Mouse (Mus musculus) stomach, embryonic 15.5 days (tissue): ENCODE results near the gene Eef1akmt1. TPM values are rescaled to one million over a fixed set of nuclear protein-coding genes. Genes with fewer than 3 reads are reported as not detected.
A peak's percentile ranks its signal among the peaks of the same experiment; 100 is the strongest.

Experiments
- ATAC-seq: fragments of 200-750 bp; cut with Nextera tagmentation; 2 replicates; pipeline ENCODE4 v1.8.0; 2017; ENCODE audit warnings: low read depth, moderate number of reproducible peaks, moderate TSS enrichment; ENCODE audit not compliant: insufficient read depth, low FRiP score
- H3K27ac ChIP-seq: fragments of 300-500 bp; sonication (generic); 2 replicates; pipeline ENCODE4 v1.5.1; 2015; ENCODE audit warnings: mild to moderate bottlenecking, inconsistent platforms
- H3K27me3 ChIP-seq: fragments of 300-500 bp; sonication (generic); replicated peaks from 2 replicates; pipeline ENCODE4 v1.6.1; 2015; ENCODE audit warnings: inconsistent platforms
- H3K36me3 ChIP-seq: fragments of 300-500 bp; sonication (generic); 2 replicates; pipeline ENCODE4 v1.6.1; 2015; ENCODE audit warnings: inconsistent platforms
- H3K4me1 ChIP-seq: fragments of 300-500 bp; sonication (generic); 2 replicates; pipeline ENCODE4 v1.6.1; 2015; ENCODE audit warnings: inconsistent platforms
- H3K4me2 ChIP-seq: fragments of 300-500 bp; sonication (generic); 2 replicates; pipeline ENCODE4 v1.6.1; 2015; ENCODE audit warnings: mild to moderate bottlenecking, inconsistent platforms
- H3K4me3 ChIP-seq: fragments of 300-500 bp; sonication (generic); replicated peaks from 2 replicates; pipeline ENCODE4 v1.5.1; 2015; ENCODE audit warnings: inconsistent platforms
- H3K9ac ChIP-seq: fragments of 300-500 bp; sonication (generic); 2 replicates; pipeline ENCODE4 v1.6.1; 2015; ENCODE audit warnings: inconsistent platforms
- H3K9me3 ChIP-seq: fragments of 300-500 bp; sonication (generic); 2 replicates; pipeline ENCODE4 v1.6.1; 2016; ENCODE audit warnings: inconsistent platforms
- WGBS: fragments of 180-500 bp; shearing (Covaris S2); methylation state at CpG from one replicate; pipeline ENCODE4 v1.1.7; 2015; 5-methylcytosine and 5-hydroxymethylcytosine counted together
- polyA plus RNA-seq: library from polyadenylated mRNA; unstranded; fragments of >200 nt; fragmentation: Nextera tagmentation; extraction: Ambion mirVana; gene quantifications from 2 replicates; pipeline ENCODE4 v1.2.1, GENCODE M21; 2015

Eef1akmt1 gene
- polyA plus RNA-seq, 1 experiment from 2014 or later = 89.0 TPM

DNA sequence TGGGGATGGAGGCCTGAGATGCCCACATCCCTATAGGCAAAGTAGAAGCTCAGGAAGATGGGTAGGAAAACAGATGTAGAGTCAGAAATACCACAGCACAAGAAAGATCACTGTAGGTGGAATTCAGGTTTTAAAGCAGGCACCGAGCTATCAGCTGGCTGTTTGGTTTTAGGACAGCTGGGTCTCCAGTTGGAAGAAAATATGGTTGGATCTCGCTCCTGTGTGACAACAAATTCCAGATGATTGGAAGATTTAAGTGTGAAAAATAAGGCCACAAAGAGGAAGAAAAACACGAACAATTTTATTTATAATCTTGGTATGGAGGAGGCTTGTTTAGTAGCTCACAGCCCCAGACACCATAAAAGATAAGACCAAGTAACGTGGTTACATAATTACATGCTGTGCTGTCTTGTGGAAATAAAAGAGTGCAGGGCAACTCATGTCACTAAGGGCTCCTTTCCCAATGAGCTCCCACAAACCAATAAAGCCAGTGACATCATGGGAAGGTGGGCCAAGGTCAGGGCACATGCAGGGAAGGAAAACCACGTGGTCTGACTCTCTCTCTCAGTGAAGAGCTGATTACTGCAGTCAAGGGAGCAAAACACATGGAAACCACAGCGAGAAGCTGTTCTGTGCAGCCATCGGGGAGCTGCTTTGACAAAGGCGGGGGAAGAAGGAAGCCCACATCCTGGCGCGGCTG is 42.2 kb downstream of the Eef1akmt1 start:
- no peaks in the 10 kb centered on the region for H3K9me3 ChIP-seq
- H3K4me2 ChIP-seq = no peak overlapping the region
- no peak overlapping the region for H3K4me3 ChIP-seq
- H3K27me3 ChIP-seq = no peaks in the 10 kb centered on the region
- H3K36me3 ChIP-seq = no peaks in the 10 kb centered on the region
- WGBS = 60% methylated on average over 10 of the region's 10 CpGs
- H3K9ac ChIP-seq = no peak overlapping the region
- H3K27ac ChIP-seq = no peak overlapping the region
- H3K4me1 ChIP-seq = peaks cover 10% of the 10 kb centered on the region; the same call in 1 of the 2 replicates
- no peak for ATAC-seq

DNA sequence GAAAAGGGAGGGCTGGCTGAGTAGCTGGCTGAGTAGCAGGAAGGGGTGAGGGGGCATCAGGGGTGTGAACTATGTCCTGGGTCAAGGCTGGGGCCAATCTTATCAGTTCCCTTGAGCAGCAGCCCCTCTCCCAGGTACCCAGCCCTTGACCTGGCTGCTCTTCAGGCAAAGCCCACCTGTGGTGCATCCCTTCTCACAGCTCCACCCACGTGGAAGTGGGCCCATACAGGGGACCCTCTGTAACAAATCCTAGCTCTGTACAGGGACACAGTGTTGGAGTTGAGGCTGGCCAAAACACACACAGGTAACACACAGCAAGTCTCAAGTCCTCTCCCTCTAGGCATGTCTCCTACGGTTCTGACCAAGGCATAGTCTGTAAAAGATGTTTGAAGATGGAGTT is 43.8 kb downstream of the Eef1akmt1 start:
- 46% methylated on average over 2 of the region's 2 CpGs for WGBS
- Histone ChIP-seq H3K4me2 (no peak overlapping the region), H3K27me3 (no peaks in the 10 kb centered on the region), H3K27ac (no peak overlapping the region), H3K9me3 (no peaks in the 10 kb centered on the region), H3K36me3 (no peaks in the 10 kb centered on the region), H3K4me1 (0 out of 2 replicates have a peak, but pooled peaks cover 5% of the 10 kb centered on the region), H3K4me3 (no peak overlapping the region), H3K9ac (no peak overlapping the region)
- no peak for ATAC-seq

DNA sequence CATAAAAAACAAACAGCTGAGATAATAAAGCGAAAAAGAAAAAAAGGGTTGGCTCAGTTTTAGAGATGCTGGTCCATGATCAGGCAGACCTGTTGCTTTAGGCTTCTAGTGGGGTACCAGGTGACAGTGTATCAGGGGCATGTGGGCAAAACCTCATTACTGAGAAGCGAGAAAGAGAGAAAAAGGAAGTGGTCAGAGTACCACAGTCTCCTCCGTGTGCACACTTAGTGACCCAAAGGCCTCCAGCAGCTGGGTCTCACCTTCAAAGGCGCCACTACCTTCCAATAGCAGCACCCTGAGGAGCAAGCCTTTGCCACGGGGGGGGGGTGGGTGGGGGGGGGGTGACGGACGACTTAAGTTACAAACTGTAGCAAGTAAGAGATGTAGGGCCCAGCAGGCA is 44.3 kb downstream of the Eef1akmt1 start:
- 0 out of 2 replicates have a peak, but pooled peaks cover 5% of the 10 kb centered on the region for H3K4me1 ChIP-seq
- H3K27ac ChIP-seq = no peak overlapping the region
- no peak overlapping the region for H3K4me2 ChIP-seq
- no peak overlapping the region for H3K4me3 ChIP-seq
- H3K36me3 ChIP-seq = no peaks in the 10 kb centered on the region
- H3K9me3 ChIP-seq = no peaks in the 10 kb centered on the region
- H3K27me3 ChIP-seq = no peaks in the 10 kb centered on the region
- no peak for ATAC-seq
- 42% methylated on average over 7 of the region's 7 CpGs for WGBS
- H3K9ac ChIP-seq = no peak overlapping the region

DNA sequence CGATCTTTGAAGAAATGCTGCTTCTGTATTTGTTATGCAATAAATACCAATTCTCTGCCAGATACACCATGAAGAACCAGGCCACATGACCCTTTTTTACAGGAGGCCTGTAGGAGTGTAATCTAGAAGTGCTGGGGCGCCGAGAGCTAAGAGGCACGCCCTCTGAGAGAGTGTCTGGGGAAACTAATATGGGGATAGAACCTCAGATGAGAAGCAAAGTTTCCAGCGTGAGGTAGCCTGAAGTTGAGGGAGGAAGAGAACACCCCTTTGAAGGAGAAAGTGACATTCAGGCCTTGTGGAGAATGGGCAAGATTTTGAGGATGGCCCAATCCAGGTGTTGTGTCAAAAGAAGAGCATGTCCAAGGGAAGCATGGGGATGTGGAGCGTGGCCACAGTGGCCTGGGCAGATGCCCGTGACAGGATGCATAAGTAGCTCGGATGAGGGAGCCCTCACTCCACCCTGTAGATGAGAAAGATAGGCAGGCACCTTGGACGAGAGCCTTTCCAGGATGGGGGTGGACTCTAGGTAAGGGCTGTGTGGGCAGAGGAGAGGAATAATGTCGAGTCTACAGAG is 45.3 kb downstream of the Eef1akmt1 start:
- 52% methylated on average over 10 of the region's 10 CpGs for WGBS
- Histone ChIP-seq H3K4me2 (peak overlapping the region; percentile 95), H3K4me3 (peak overlapping the region; percentile 79), H3K4me1 (0 out of 2 replicates have a peak, but pooled peaks cover 5% of the 10 kb centered on the region), H3K27me3 (no peaks in the 10 kb centered on the region), H3K36me3 (no peaks in the 10 kb centered on the region), H3K9ac (no peak overlapping the region), H3K27ac (no peak overlapping the region), H3K9me3 (no peaks in the 10 kb centered on the region)
- ATAC-seq = no peak

DNA sequence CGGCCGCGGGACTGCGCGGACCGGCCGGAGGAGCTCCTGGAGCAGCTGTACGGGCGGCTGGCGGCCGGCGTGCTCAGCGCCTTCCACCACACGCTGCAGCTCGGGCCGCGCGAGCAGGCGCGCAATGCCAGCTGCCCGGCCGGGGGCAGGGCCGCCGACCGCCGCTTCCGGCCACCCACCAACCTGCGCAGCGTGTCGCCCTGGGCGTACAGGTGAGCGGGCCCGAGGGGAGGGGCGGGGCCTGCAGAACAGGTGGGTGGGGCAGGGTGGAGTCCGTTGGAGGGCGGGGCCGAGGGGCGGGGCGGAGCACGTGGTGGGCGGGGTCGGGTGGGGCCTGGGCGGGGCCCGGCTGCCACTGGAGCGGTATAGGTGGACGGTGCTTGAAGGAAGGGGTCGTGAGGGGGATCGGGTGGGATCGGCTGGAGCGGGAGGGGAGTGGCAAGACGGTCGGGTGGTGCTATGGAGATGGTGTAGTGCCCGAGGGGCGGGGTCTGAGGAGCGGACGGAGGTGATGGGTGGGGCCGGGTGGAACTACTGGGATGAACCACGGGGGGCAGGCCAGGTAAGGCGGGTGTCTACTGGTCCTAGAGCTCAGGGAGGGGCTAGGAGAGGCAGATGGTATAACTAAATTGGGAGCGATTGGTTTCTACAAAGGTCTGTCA is 45.9 kb downstream of the Eef1akmt1 start:
- WGBS = 2% methylated on average over 48 of the region's 60 CpGs
- Histone ChIP-seq H3K4me2 (peak overlapping the region; percentile 95), H3K27me3 (no peaks in the 10 kb centered on the region), H3K9ac (peak overlapping the region; percentile 61), H3K27ac (peak overlapping the region; percentile 73), H3K4me1 (0 out of 2 replicates have a peak, but pooled peaks cover 5% of the 10 kb centered on the region), H3K9me3 (no peaks in the 10 kb centered on the region), H3K36me3 (no peaks in the 10 kb centered on the region), H3K4me3 (peak overlapping the region; percentile 79)
- peak; percentile 85 for ATAC-seq

DNA sequence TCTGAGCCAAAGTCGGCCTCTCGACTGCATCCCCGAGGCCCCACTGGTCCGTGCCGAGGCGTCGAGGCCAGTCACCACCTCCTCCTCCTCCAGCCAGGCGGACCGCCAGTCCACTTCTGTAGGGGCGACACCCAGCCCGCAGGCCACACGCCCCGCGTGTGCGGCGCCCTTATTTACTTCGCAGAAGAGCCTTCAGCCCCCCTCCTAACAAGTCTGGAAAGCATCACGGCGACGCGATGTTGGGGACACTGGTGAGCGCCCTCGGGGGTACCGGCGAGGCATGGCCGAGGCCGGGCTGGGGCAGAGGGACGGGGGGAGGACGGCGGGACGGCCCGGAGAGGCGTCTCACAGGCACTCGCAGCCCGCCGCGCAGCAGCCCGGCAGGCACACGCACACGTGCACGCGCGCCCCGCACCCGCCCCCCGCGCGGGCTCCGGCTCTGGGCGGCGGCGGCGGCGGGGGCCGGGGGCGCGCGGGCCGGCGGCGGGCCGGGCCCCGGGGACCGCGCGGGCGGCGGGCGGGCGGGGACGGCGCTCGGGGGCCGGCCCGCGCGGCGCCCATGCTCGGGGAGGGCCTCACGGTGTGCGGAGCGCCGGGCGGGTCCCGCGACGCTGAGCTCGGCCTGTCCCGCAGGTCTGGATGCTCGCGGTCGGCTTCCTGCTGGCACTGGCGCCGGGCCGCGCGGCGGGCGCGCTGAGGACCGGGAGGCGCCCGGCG is 46.6 kb downstream of the Eef1akmt1 start, which contains the start of gene Il17d:
Il17d (plus strand) TSS at position 107 of the 717 bp plus-strand sequence.
- ATAC-seq = peak; percentile 32
- Histone ChIP-seq H3K4me3 (peak within 1 kb of the TSS; percentile 79), H3K9ac (peak within 1 kb of the TSS; percentile 61), H3K27me3 (no peaks in the 10 kb centered on the region), H3K27ac (peak within 1 kb of the TSS; percentile 73), H3K4me2 (peak within 1 kb of the TSS; percentile 95), H3K9me3 (no peaks in the 10 kb centered on the region), H3K4me1 (0 out of 2 replicates have a peak, but pooled peaks cover 5% of the 10 kb centered on the region), H3K36me3 (no peaks in the 10 kb centered on the region)
- WGBS = under 1% methylated on average over 62 of the region's 104 CpGs

DNA sequence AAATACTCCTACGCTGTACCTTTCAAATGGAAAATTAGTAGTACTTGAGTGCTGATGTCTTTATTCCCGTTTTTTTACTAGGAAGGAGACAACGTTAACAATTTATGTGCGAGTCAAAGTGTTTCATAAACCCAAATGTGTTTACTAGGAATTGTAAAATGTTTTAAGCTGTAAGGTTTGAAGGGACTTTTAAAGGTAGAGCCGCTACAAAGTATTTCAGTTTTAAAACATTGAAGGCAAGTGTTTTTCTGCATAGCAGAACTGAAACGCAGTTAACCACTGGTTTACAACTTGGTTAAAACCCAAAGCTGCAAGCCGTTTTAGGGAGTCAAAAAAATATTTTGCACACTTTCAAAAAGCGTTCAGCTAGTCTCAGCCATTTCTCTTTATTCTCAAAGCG is 47.6 kb downstream of the Eef1akmt1 start:
- Histone ChIP-seq H3K27ac (no peak overlapping the region), H3K4me1 (0 out of 2 replicates have a peak, but pooled peaks cover 5% of the 10 kb centered on the region), H3K9me3 (no peaks in the 10 kb centered on the region), H3K36me3 (no peaks in the 10 kb centered on the region), H3K9ac (no peak overlapping the region), H3K27me3 (no peaks in the 10 kb centered on the region), H3K4me3 (0 out of 2 replicates have a peak overlapping the region, but pooled peaks have one; percentile 79), H3K4me2 (peak overlapping the region; percentile 95)
- ATAC-seq = no peak
- 85% methylated on average over 9 of the region's 9 CpGs for WGBS

DNA sequence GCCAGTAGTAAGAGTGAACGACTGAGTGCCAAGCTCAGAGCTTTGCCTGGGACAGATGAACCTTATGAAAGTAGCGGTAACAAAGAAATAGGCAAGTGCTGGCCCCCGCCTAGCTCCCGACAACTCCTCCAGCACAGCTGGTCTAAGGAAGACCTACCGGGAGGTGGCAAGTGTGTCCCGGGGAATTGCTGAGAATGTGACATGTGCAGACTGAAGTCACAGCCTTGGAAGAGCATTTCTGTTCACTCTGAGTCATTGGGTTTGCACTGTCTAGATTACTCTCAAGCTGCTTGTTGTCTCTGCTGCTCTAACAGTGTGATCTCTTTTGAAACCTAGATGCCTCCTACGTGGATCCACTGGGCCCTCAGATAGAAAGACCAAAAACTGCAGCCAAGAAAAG is 54.4 kb downstream of the Eef1akmt1 start:
- no peak overlapping the region for H3K4me2 ChIP-seq
- H3K4me1 ChIP-seq = no peaks in the 10 kb centered on the region
- H3K4me3 ChIP-seq = no peak overlapping the region
- no peak overlapping the region for H3K9ac ChIP-seq
- 87% methylated on average over 7 of the region's 7 CpGs for WGBS
- ATAC-seq = no peak
- H3K36me3 ChIP-seq = no peaks in the 10 kb centered on the region
- no peak overlapping the region for H3K27ac ChIP-seq
- H3K27me3 ChIP-seq = no peaks in the 10 kb centered on the region
- no peaks in the 10 kb centered on the region for H3K9me3 ChIP-seq

DNA sequence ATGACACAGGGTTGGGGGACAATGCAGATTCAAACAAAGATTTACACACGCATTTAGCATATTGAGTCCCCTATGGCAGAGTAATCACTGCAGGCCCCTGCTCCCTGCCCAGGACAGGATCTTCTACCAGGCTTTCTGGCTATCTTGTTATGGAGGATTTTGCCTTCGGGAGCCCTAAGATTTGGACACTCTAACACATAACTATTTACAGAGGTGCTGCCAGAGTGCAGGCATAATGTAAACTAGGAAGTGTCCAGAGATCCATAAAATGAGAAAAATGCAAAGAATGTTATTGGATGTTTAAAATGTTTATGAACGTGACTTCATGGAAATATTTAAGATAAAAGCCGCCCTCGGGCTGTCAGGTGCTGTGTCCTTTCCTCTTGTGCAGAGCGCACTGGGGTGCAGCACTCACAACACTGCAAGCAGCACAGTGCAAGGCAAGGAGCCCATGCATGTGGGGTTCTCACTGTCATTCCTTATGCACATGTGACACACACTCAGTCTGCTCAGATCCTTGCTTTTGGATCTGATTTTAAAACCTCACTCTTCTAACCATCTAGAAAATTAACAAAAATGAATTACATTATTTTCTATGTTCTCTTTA is 56.2 kb downstream of the Eef1akmt1 start:
- WGBS = 35% methylated on average over 6 of the region's 6 CpGs
- Histone ChIP-seq H3K36me3 (no peaks in the 10 kb centered on the region), H3K27ac (no peak overlapping the region), H3K4me3 (no peak overlapping the region), H3K4me2 (no peak overlapping the region), H3K27me3 (no peaks in the 10 kb centered on the region), H3K4me1 (no peaks in the 10 kb centered on the region), H3K9me3 (no peaks in the 10 kb centered on the region), H3K9ac (no peak overlapping the region)
- ATAC-seq = no peak

DNA sequence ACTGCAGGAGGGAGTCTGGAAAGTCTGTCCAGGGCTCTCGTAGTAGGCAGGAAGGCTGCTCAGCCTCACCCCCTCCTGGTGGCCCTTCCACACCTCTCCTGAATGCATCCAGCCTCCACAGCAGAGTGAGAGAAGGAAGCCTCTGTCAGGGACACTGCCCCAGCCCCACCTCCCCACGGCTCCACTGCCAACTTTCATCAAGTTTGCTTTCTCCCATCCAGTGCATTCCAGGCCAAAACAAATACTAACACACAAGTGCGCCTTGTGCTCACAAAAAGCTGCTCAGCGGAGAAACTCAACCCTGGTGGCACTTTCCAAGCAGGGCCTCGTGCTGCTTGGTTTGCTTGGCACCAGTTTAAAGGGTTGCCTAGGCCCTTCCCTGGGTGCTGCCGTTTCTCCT is 61.9 kb downstream of the Eef1akmt1 start:
- WGBS = 48% methylated on average over 6 of the region's 6 CpGs
- ATAC-seq = peak; percentile 60; the same call in 1 of the 2 replicates
- Histone ChIP-seq H3K27ac (no peak overlapping the region), H3K4me2 (no peak overlapping the region), H3K9ac (no peak overlapping the region), H3K36me3 (no peaks in the 10 kb centered on the region), H3K9me3 (no peaks in the 10 kb centered on the region), H3K4me3 (no peak overlapping the region), H3K4me1 (no peaks in the 10 kb centered on the region), H3K27me3 (no peaks in the 10 kb centered on the region)

DNA sequence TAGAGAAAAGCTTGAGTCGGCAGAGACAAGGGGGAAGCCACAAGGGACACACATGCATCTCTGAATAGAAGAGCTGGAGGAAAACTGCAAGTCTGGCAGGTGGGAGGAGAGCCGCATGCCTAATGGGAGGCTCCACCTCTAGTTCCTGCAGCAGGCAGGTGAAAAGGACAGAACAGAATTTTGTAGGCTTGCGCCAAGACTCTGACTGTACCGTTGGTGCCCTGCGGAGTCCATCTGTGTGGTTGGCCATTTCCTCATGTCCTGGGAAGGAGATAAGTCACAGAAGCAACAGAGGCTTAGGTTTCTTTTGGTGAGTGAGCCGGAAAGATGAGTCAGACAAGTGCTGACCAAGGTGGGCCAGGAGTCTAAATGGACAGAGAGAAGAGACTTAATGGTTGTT is 67.7 kb downstream of the Eef1akmt1 start:
- 88% methylated on average over 6 of the region's 6 CpGs for WGBS
- Histone ChIP-seq H3K9me3 (no peaks in the 10 kb centered on the region), H3K36me3 (no peaks in the 10 kb centered on the region), H3K9ac (no peak overlapping the region), H3K4me2 (no peak overlapping the region), H3K27ac (no peak overlapping the region), H3K4me3 (no peak overlapping the region), H3K27me3 (no peaks in the 10 kb centered on the region), H3K4me1 (no peaks in the 10 kb centered on the region)
- ATAC-seq = no peak
